Mouse (Mus musculus) megakaryocyte, embryonic 14.5 days (primary cell): ENCODE data around the gene Psma6. TPM values are rescaled to one million over a fixed set of nuclear protein-coding genes. Genes with fewer than 3 reads are reported as not detected.
A peak's percentile ranks its signal among the peaks of the same experiment; 100 is the strongest.

Experiments
- H3K27me3 ChIP-seq: replicated peaks from 2 replicates; pipeline ENCODE3; 2012; ENCODE audit warnings: inconsistent platforms
- H3K36me3 ChIP-seq: replicated peaks from 2 replicates; pipeline ENCODE3; 2012; ENCODE audit warnings: low read length, inconsistent platforms, mixed read lengths
- H3K4me1 ChIP-seq: 2 replicates; pipeline ENCODE4 v1.6.1; 2012; ENCODE audit warnings: inconsistent platforms
- H3K4me3 ChIP-seq: replicated peaks from 2 replicates; pipeline ENCODE3; 2012; ENCODE audit warnings: moderate library complexity, mild to moderate bottlenecking, inconsistent platforms
- H3K9me3 ChIP-seq: 2 replicates; pipeline ENCODE4 v1.6.1; 2012; ENCODE audit warnings: inconsistent platforms
- FLI1 ChIP-seq: IDR thresholded peaks from 2 replicates; pipeline ENCODE4 v1.6.1; 2012; ENCODE audit warnings: low read length, inconsistent platforms, mixed read lengths
- GATA1 ChIP-seq: IDR thresholded peaks from 3 replicates; pipeline ENCODE4 v1.6.1; 2012; ENCODE audit warnings: mixed read lengths, low read length, inconsistent platforms, borderline replicate concordance
- polyA plus RNA-seq: library from polyadenylated mRNA; stranded (reverse); fragments of >175 nt; gene quantifications from 2 replicates; pipeline ENCODE4 v1.2.3, GENCODE M21; 2012; ENCODE audit warnings: low replicate concordance; ENCODE audit not compliant: insufficient read depth

Gene Psma6
- polyA plus RNA-seq, 1 experiment, result 25.9 TPM

DNA sequence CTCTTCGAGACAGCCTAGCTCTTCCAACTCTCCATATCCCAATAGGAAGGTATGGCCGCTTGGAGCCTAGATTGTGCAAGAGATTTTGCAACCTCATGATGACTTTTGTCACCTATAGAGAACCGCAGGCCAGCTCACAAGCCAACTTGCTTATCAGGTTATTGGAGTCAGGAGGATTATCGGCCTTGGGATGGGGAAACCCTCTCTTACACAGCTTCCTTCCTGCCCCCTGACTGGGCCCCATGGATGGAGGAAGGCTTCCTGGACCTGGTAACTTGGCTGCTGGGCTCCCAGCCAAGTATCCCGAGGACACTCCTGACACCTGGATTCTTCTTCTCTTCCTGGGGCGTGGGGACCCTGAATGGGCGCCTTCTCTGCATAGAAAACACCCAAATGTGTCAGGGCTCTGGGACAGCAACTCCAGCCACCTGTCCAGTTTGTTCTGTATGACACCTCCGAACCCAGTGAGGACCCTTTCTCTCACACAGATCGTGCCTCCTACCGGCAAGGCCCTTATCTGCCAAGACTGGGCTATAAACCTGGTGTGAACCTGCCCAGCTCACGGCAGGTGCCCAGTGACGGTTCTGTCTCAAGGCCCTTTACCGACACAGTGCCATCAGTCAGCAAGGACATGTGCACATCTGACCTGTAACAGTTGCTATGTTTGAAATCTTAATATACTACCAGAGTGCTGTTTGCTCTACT is 53.3 kb downstream of the Psma6 start:
- peaks cover 9% of the 10 kb centered on the region for H3K9me3 ChIP-seq
- no peaks in the 10 kb centered on the region for H3K36me3 ChIP-seq
- H3K27me3 ChIP-seq, result peaks cover 41% of the 10 kb centered on the region
- peak overlapping the region; percentile 64 for H3K4me3 ChIP-seq
- TF ChIP-seq FLI1, result no peak
- TF ChIP-seq GATA1, result no peak
- peaks cover 53% of the 10 kb centered on the region for H3K4me1 ChIP-seq

GRCm38 (mm10) chr12:55438058-55438457 is 54.0 kb downstream of the Psma6 start:
- TF ChIP-seq FLI1, result no peak
- no peak for TF ChIP-seq GATA1

GRCm38 (mm10) chr12:55438611-55439137 is 54.7 kb downstream of the Psma6 start:
- Histone ChIP-seq H3K4me1 (peaks cover 57% of the 10 kb centered on the region), H3K36me3 (no peaks in the 10 kb centered on the region), H3K4me3 (no peak overlapping the region), H3K27me3 (peaks cover 46% of the 10 kb centered on the region), H3K9me3 (peaks cover under 1% of the 10 kb centered on the region; the same call in 1 of the 2 replicates)
- TF ChIP-seq FLI1, result no peak
- TF ChIP-seq GATA1, result no peak

More at GRCm38 (mm10) chr12:55438058-55438457, 54.0 kb downstream of the Psma6 start:
- Histone ChIP-seq H3K4me3 (no peak overlapping the region), H3K36me3 (no peaks in the 10 kb centered on the region), H3K27me3 (peaks cover 46% of the 10 kb centered on the region), H3K4me1 (peaks cover 55% of the 10 kb centered on the region), H3K9me3 (peaks cover 7% of the 10 kb centered on the region)

GRCm38 (mm10) chr12:55440416-55440815 is 56.4 kb downstream of the Psma6 start:
- TF ChIP-seq GATA1 (no peak), FLI1 (no peak)
- peaks cover 50% of the 10 kb centered on the region for H3K4me1 ChIP-seq

GRCm38 (mm10) chr12:55442245-55442644 is 58.2 kb downstream of the Psma6 start:
- Histone ChIP-seq H3K4me1 (peaks cover 52% of the 10 kb centered on the region), H3K4me3 (no peak overlapping the region), H3K9me3 (no peaks in the 10 kb centered on the region), H3K36me3 (no peaks in the 10 kb centered on the region), H3K27me3 (peaks cover 44% of the 10 kb centered on the region)
- TF ChIP-seq FLI1 (no peak), GATA1 (no peak)

More at GRCm38 (mm10) chr12:55440416-55440815, 56.4 kb downstream of the Psma6 start:
- H3K9me3 ChIP-seq, result no peaks in the 10 kb centered on the region
- H3K36me3 ChIP-seq, result no peaks in the 10 kb centered on the region
- H3K4me3 ChIP-seq, result no peak overlapping the region
- H3K27me3 ChIP-seq, result peaks cover 52% of the 10 kb centered on the region

DNA sequence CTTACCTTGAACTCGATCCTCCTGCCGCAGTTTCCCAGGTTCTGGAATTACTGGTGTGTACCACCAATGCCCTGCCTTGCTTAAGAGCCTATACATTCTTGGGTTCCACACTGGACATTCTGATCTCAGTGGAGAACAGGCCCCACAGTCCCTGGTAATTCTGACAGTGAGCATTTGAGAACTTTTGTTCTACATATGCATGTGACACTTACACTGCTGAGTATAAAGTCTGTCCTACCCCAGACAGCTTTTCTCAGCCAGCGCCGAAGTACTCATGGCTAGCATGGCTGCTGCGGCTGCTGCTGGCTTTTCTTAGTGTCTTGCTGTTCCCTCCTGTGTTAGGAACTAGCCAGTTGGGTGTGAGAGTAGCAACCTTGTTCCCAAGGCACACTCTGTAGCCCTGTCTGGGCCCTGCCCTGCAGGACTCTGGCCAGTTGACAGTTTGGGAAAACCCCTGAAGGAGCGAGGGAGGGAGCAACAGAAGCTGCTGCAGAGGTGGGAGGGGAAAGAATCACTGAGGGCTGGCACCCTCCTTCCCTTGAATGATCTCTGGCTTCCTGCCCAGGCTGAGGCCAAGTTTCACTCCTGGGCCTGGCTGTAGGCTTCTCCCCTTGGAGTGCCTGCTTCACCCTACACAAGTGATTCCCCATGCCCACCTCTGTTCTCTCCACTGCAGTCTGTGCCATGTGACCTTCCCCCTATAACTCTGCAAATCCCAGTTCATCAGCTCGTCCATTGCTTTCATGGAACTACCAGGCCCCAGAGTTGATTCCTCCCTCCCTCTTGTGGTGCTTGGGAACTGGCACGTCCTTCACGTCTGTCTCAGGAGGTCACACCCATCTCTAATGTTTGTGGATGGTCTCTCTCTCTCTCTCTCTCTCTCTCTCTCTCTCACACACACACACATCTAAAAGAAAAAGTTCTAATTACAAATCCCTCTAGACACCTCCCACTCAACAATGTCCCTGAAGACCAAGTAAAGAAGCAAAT is 59.1 kb downstream of the Psma6 start:
- Histone ChIP-seq H3K4me3 (no peak overlapping the region), H3K9me3 (no peaks in the 10 kb centered on the region), H3K4me1 (peaks cover 51% of the 10 kb centered on the region), H3K27me3 (peaks cover 41% of the 10 kb centered on the region), H3K36me3 (no peaks in the 10 kb centered on the region)
- no peak for TF ChIP-seq GATA1
- TF ChIP-seq FLI1, result no peak

- no peaks in the 10 kb centered on the region for H3K36me3 ChIP-seq
- H3K27me3 ChIP-seq, result peaks cover 34% of the 10 kb centered on the region
- no peak overlapping the region for H3K4me3 ChIP-seq
- peaks cover 47% of the 10 kb centered on the region for H3K4me1 ChIP-seq
- TF ChIP-seq GATA1 (no peak), FLI1 (no peak)
- H3K9me3 ChIP-seq, result no peaks in the 10 kb centered on the region
Measured at GRCm38 (mm10) chr12:55444031-55444451, 60.0 kb downstream of the Psma6 start.

GRCm38 (mm10) chr12:55445583-55445982 is 61.6 kb downstream of the Psma6 start:
- Histone ChIP-seq H3K4me1 (peaks cover 55% of the 10 kb centered on the region), H3K27me3 (peaks cover 25% of the 10 kb centered on the region), H3K9me3 (no peaks in the 10 kb centered on the region), H3K4me3 (no peak overlapping the region), H3K36me3 (no peaks in the 10 kb centered on the region)
- TF ChIP-seq GATA1 (no peak), FLI1 (no peak)

- Histone ChIP-seq H3K4me1 (peaks cover 56% of the 10 kb centered on the region), H3K9me3 (no peaks in the 10 kb centered on the region), H3K4me3 (peak overlapping the region; percentile 6), H3K36me3 (no peaks in the 10 kb centered on the region), H3K27me3 (peaks cover 19% of the 10 kb centered on the region)
- TF ChIP-seq FLI1, result no peak
- no peak for TF ChIP-seq GATA1
Measured at GRCm38 (mm10) chr12:55446366-55446745, 62.3 kb downstream of the Psma6 start.
